Mouse (Mus musculus) embryonic fibroblast, embryonic 13.5 days (primary cell): ENCODE results near the gene Mettl16. TPM values are rescaled to one million over a fixed set of nuclear protein-coding genes. Genes with fewer than 3 reads are reported as not detected.

ENCODE experiments used
- H3K27ac ChIP-seq: 2 replicates; pipeline ENCODE4 v1.5.1; 2012; ENCODE audit warnings: low read length, control low read depth, inconsistent platforms; ENCODE audit not compliant: insufficient read depth
- H3K4me1 ChIP-seq: 2 replicates; pipeline ENCODE4 v1.6.1; 2011; ENCODE audit warnings: low read length; ENCODE audit not compliant: control insufficient read depth, insufficient read depth
- H3K4me3 ChIP-seq: 2 replicates; pipeline ENCODE4 v1.5.1; 2011; ENCODE audit warnings: mild to moderate bottlenecking, control low read depth, low read length; ENCODE audit not compliant: insufficient read depth
- CTCF ChIP-seq: IDR thresholded peaks from 2 replicates; pipeline ENCODE4 v1.5.1; 2011; ENCODE audit warnings: mild to moderate bottlenecking, control low read depth, low read length, moderate library complexity, borderline replicate concordance; ENCODE audit not compliant: insufficient read depth
- POLR2A ChIP-seq: IDR thresholded peaks from 2 replicates; pipeline ENCODE4 v1.6.1; 2011; ENCODE audit warnings: low read depth, mild to moderate bottlenecking, control low read depth, low read length, moderate library complexity
- polyA plus RNA-seq: library from polyadenylated mRNA; stranded (reverse); fragments of >200 nt; gene quantifications from 2 replicates; pipeline ENCODE4 v1.2.4, GENCODE M21; 2011; ENCODE audit warnings: low read depth; ENCODE audit not compliant: missing spikeins, insufficient read length

Mettl16 gene
- polyA plus RNA-seq, 1 experiment, result 29.1 TPM

GRCm38 (mm10) chr11:74865252-74865651 lies 94.6 kb downstream of the Mettl16 start:
- Histone ChIP-seq H3K27ac (no peak overlapping the region), H3K4me3 (no peak overlapping the region), H3K4me1 (peaks cover 4% of the 10 kb centered on the region; the same call in 1 of the 2 replicates)
- TF ChIP-seq POLR2A (no peak), CTCF (no peak)

GRCm38 (mm10) chr11:74866640-74867039 lies 96.0 kb downstream of the Mettl16 start:
- Histone ChIP-seq H3K27ac (no peak overlapping the region), H3K4me3 (no peak overlapping the region), H3K4me1 (peaks cover 8% of the 10 kb centered on the region)
- no peak for TF ChIP-seq CTCF
- TF ChIP-seq POLR2A, result no peak

- Histone ChIP-seq H3K4me3 (no peak overlapping the region), H3K27ac (no peak overlapping the region), H3K4me1 (peaks cover 6% of the 10 kb centered on the region)
- TF ChIP-seq CTCF, result no peak
- TF ChIP-seq POLR2A, result no peak
These were observed 96.6 kb downstream of the Mettl16 start for GRCm38 (mm10) chr11:74867181-74867580.

GRCm38 (mm10) chr11:74868046-74868760 lies 97.6 kb downstream of the Mettl16 start:
- Histone ChIP-seq H3K4me3 (no peak overlapping the region), H3K27ac (no peak overlapping the region), H3K4me1 (peaks cover 4% of the 10 kb centered on the region)
- TF ChIP-seq CTCF, result no peak

GRCm38 (mm10) chr11:74869603-74870002 lies 99.0 kb downstream of the Mettl16 start:
- H3K4me1 ChIP-seq, result peaks cover 4% of the 10 kb centered on the region
- no peak for TF ChIP-seq POLR2A
- TF ChIP-seq CTCF, result no peak
- no peak overlapping the region for H3K27ac ChIP-seq
- H3K4me3 ChIP-seq, result no peak overlapping the region

GRCm38 (mm10) chr11:74870544-74870943 lies 99.9 kb downstream of the Mettl16 start:
- H3K4me3 ChIP-seq, result no peak overlapping the region
- peaks cover 4% of the 10 kb centered on the region for H3K4me1 ChIP-seq
- TF ChIP-seq CTCF, result no peak
- TF ChIP-seq POLR2A, result no peak
- H3K27ac ChIP-seq, result no peak overlapping the region

- TF ChIP-seq CTCF, result no peak
- no peak for TF ChIP-seq POLR2A
- Histone ChIP-seq H3K4me3 (no peak overlapping the region), H3K27ac (no peak overlapping the region), H3K4me1 (peaks cover 4% of the 10 kb centered on the region)
These were observed 100.5 kb downstream of the Mettl16 start for GRCm38 (mm10) chr11:74870991-74871622.

- no peak overlapping the region for H3K27ac ChIP-seq
- no peak for TF ChIP-seq POLR2A
- no peak for TF ChIP-seq CTCF
- no peak overlapping the region for H3K4me3 ChIP-seq
- H3K4me1 ChIP-seq, result peaks cover 8% of the 10 kb centered on the region
These were observed 104.0 kb downstream of the Mettl16 start for GRCm38 (mm10) chr11:74874630-74875029.

GRCm38 (mm10) chr11:74876801-74877200 lies 106.2 kb downstream of the Mettl16 start:
- H3K27ac ChIP-seq, result no peak overlapping the region
- 0 out of 2 replicates have a peak, but pooled peaks cover 4% of the 10 kb centered on the region for H3K4me1 ChIP-seq
- no peak overlapping the region for H3K4me3 ChIP-seq
- TF ChIP-seq CTCF (no peak), POLR2A (no peak)

Other genes with a start within 250 kb of the Mettl16 start
- gene Rap1gap2, start 159.9 kb upstream of the Mettl16 start, polyA plus RNA-seq, result 7.3 and 12.1 TPM in 2 replicates
- gene Ccdc92b, start 151.2 kb upstream of the Mettl16 start, polyA plus RNA-seq, result not detected in 2 replicates
- 32.6 and 36.4 TPM in 2 replicates for gene Cluh, start 121.3 kb upstream of the Mettl16 start, polyA plus RNA-seq
- gene Pafah1b1, start 46.2 kb upstream of the Mettl16 start, polyA plus RNA-seq, result 111 and 122 TPM in 2 replicates
- gene Mnt, start 60.1 kb downstream of the Mettl16 start, polyA plus RNA-seq, result 10.9 and 14.4 TPM in 2 replicates
- 11.4 and 15.5 TPM in 2 replicates for gene Sgsm2, start 126.2 kb downstream of the Mettl16 start, polyA plus RNA-seq
- 64.3 and 65.8 TPM in 2 replicates for gene Tsr1, start 127.2 kb downstream of the Mettl16 start, polyA plus RNA-seq
- gene Smg6, start 155.0 kb downstream of the Mettl16 start, polyA plus RNA-seq, result 16.2 and 19.1 TPM in 2 replicates
- gene Srr, start 155.1 kb downstream of the Mettl16 start, polyA plus RNA-seq, result 33.4 and 37.1 TPM in 2 replicates